Mouse (Mus musculus) embryonic facial prominence, embryonic 14.5 days (tissue): ENCODE results near the gene Gm13420. TPM values are rescaled to one million over a fixed set of nuclear protein-coding genes. Genes with fewer than 3 reads are reported as not detected.

Source experiments
- ATAC-seq: fragments of 200-750 bp; cut with Nextera tagmentation; 2 replicates; pipeline ENCODE4 v1.8.0; 2017; ENCODE audit warnings: low read depth, moderate number of reproducible peaks, moderate TSS enrichment
- DNase-seq: peaks from one replicate; pipeline ENCODE4 v3.0.0-alpha.2; 2015; ENCODE audit warnings: low spot score
- H3K27ac ChIP-seq: fragments of 300-500 bp; sonication (generic); replicated peaks from 2 replicates; pipeline ENCODE4 v1.5.1; 2014; ENCODE audit warnings: low read depth, mild to moderate bottlenecking, low read length, moderate library complexity
- H3K27me3 ChIP-seq: fragments of 300-500 bp; sonication (generic); replicated peaks from 2 replicates; pipeline ENCODE4 v1.6.1; 2014; ENCODE audit warnings: low read length; ENCODE audit not compliant: control insufficient read depth, insufficient read depth
- H3K36me3 ChIP-seq: fragments of 300-500 bp; sonication (generic); 2 replicates; pipeline ENCODE4 v1.6.1; 2014; ENCODE audit warnings: low read length, mixed read lengths; ENCODE audit not compliant: control insufficient read depth, insufficient read depth
- H3K4me1 ChIP-seq: fragments of 300-500 bp; sonication (generic); 2 replicates; pipeline ENCODE4 v1.6.1; 2014; ENCODE audit warnings: antibody characterized with exemption, low read length; ENCODE audit not compliant: control insufficient read depth, insufficient read depth
- H3K4me2 ChIP-seq: fragments of 300-500 bp; sonication (generic); 2 replicates; pipeline ENCODE4 v1.6.1; 2014; ENCODE audit warnings: low read depth, mild to moderate bottlenecking, low read length, moderate library complexity, mixed read lengths
- H3K4me3 ChIP-seq: fragments of 300-500 bp; sonication (generic); 2 replicates; pipeline ENCODE4 v1.5.1; 2014; ENCODE audit warnings: low read depth, mild to moderate bottlenecking, low read length
- H3K9ac ChIP-seq: fragments of 300-500 bp; sonication (generic); 2 replicates; pipeline ENCODE4 v1.6.1; 2014; ENCODE audit warnings: low read depth, mild to moderate bottlenecking, low read length, moderate library complexity, mixed read lengths
- H3K9me3 ChIP-seq: fragments of 300-500 bp; sonication (generic); 2 replicates; pipeline ENCODE4 v1.6.1; 2016; ENCODE audit warnings: low read length; ENCODE audit not compliant: control insufficient read depth
- WGBS: fragments of 180-500 bp; shearing (Covaris S2); extraction: QIAGEN DNeasy Blood & Tissue Kit; methylation state at CpG from one replicate; pipeline ENCODE4 v1.1.7; 2014; 5-methylcytosine and 5-hydroxymethylcytosine counted together
- polyA plus RNA-seq: library from polyadenylated mRNA; unstranded; fragments of >200 nt; fragmentation: Nextera tagmentation; extraction: Ambion mirVana; gene quantifications from 2 replicates; pipeline ENCODE4 v1.2.1, GENCODE M21; 2014

Gm13420 gene
- polyA plus RNA-seq, 1 experiment from 2014 or later = not detected

- H3K27me3 ChIP-seq = no peaks in the 10 kb centered on the region
- H3K9ac ChIP-seq = no peak overlapping the region
- no peak overlapping the region for H3K4me3 ChIP-seq
- no peak for ATAC-seq
- H3K4me2 ChIP-seq = no peak overlapping the region
- H3K9me3 ChIP-seq = no peaks in the 10 kb centered on the region
- WGBS = 91% methylated on average over 9 of the region's 9 CpGs
- no peaks in the 10 kb centered on the region for H3K4me1 ChIP-seq
- H3K36me3 ChIP-seq = peaks cover 95% of the 10 kb centered on the region
- H3K27ac ChIP-seq = no peak overlapping the region
- no peak for DNase-seq
Measured at GRCm38 (mm10) chr2:29703104-29704081, 48.1 kb downstream of the Gm13420 start.

GRCm38 (mm10) chr2:29702189-29702588 is 49.3 kb downstream of the Gm13420 start:
- no peak for ATAC-seq
- H3K4me1 ChIP-seq = no peaks in the 10 kb centered on the region
- no peak overlapping the region for H3K4me2 ChIP-seq
- no peak for DNase-seq
- no peaks in the 10 kb centered on the region for H3K9me3 ChIP-seq
- 92% methylated on average over 8 of the region's 8 CpGs for WGBS
- peaks cover 89% of the 10 kb centered on the region for H3K36me3 ChIP-seq
- no peak overlapping the region for H3K4me3 ChIP-seq
- no peaks in the 10 kb centered on the region for H3K27me3 ChIP-seq
- no peak overlapping the region for H3K9ac ChIP-seq
- H3K27ac ChIP-seq = no peak overlapping the region

GRCm38 (mm10) chr2:29701393-29701792 is 50.1 kb downstream of the Gm13420 start:
- Histone ChIP-seq H3K27me3 (no peaks in the 10 kb centered on the region), H3K9me3 (no peaks in the 10 kb centered on the region), H3K27ac (no peak overlapping the region), H3K9ac (no peak overlapping the region), H3K36me3 (peaks cover 84% of the 10 kb centered on the region), H3K4me2 (no peak overlapping the region), H3K4me1 (no peaks in the 10 kb centered on the region), H3K4me3 (no peak overlapping the region)
- no peak for DNase-seq
- WGBS = 79% methylated on average over 6 of the region's 6 CpGs
- no peak for ATAC-seq

GRCm38 (mm10) chr2:29700898-29701297 is 50.6 kb downstream of the Gm13420 start:
- no peaks in the 10 kb centered on the region for H3K9me3 ChIP-seq
- no peaks in the 10 kb centered on the region for H3K4me1 ChIP-seq
- H3K36me3 ChIP-seq = peaks cover 84% of the 10 kb centered on the region
- no peak for DNase-seq
- H3K4me3 ChIP-seq = no peak overlapping the region
- no peak overlapping the region for H3K4me2 ChIP-seq
- H3K27ac ChIP-seq = no peak overlapping the region
- H3K9ac ChIP-seq = no peak overlapping the region
- ATAC-seq = no peak
- no peaks in the 10 kb centered on the region for H3K27me3 ChIP-seq

GRCm38 (mm10) chr2:29698421-29699290 is 52.8 kb downstream of the Gm13420 start:
- DNase-seq = no peak
- WGBS = 92% methylated on average over 6 of the region's 6 CpGs
- ATAC-seq = no peak
- Histone ChIP-seq H3K4me2 (no peak overlapping the region), H3K9ac (no peak overlapping the region), H3K9me3 (no peaks in the 10 kb centered on the region), H3K27me3 (no peaks in the 10 kb centered on the region), H3K4me3 (no peak overlapping the region), H3K27ac (no peak overlapping the region), H3K4me1 (no peaks in the 10 kb centered on the region), H3K36me3 (peaks cover 83% of the 10 kb centered on the region)

GRCm38 (mm10) chr2:29696207-29696800 is 55.2 kb downstream of the Gm13420 start:
- Histone ChIP-seq H3K4me2 (no peak overlapping the region), H3K36me3 (peaks cover 72% of the 10 kb centered on the region), H3K4me3 (no peak overlapping the region), H3K9ac (no peak overlapping the region), H3K27ac (no peak overlapping the region), H3K9me3 (no peaks in the 10 kb centered on the region), H3K4me1 (no peaks in the 10 kb centered on the region), H3K27me3 (no peaks in the 10 kb centered on the region)
- DNase-seq (no peak), ATAC-seq (no peak)
- 81% methylated on average over 7 of the region's 7 CpGs for WGBS

Other genes with a start within 250 kb of the Gm13420 start
- gene Rapgef1, start 132.0 kb downstream of the Gm13420 start, polyA plus RNA-seq = 19.0 and 22.4 TPM in 2 replicates
- 1.0 TPM in 1 of 2 replicates, not detected in the other for gene Gm13547, start 7.6 kb upstream of the Gm13420 start, polyA plus RNA-seq
- gene Coq4, start 35.8 kb upstream of the Gm13420 start, polyA plus RNA-seq = 26.3 and 29.4 TPM in 2 replicates
- 20.4 and 24.4 TPM in 2 replicates for gene Trub2, start 36.8 kb upstream of the Gm13420 start, polyA plus RNA-seq
- 15.0 and 15.7 TPM in 2 replicates for gene Slc27a4, start 50.9 kb upstream of the Gm13420 start, polyA plus RNA-seq
- gene Urm1, start 68.4 kb upstream of the Gm13420 start, polyA plus RNA-seq = 20.3 and 21.6 TPM in 2 replicates
- gene Cercam, start 117.5 kb upstream of the Gm13420 start, polyA plus RNA-seq = 29.2 and 32.8 TPM in 2 replicates
- gene Odf2, start 137.5 kb upstream of the Gm13420 start, polyA plus RNA-seq = 35.6 and 42.4 TPM in 2 replicates
- gene Gle1, start 183.7 kb upstream of the Gm13420 start, polyA plus RNA-seq = 44.1 and 54.0 TPM in 2 replicates
- gene Sptan1, start 213.9 kb upstream of the Gm13420 start, polyA plus RNA-seq = 149 and 159 TPM in 2 replicates